Mouse (Mus musculus) hindbrain, embryonic 15.5 days (tissue): ENCODE data around the gene Asxl2. TPM values are rescaled to one million over a fixed set of nuclear protein-coding genes. Genes with fewer than 3 reads are reported as not detected.

Experiments used
- ATAC-seq: fragments of 200-750 bp; cut with Nextera tagmentation; 2 replicates; pipeline ENCODE4 v1.8.0; 2017; ENCODE audit warnings: low read depth, moderate number of reproducible peaks, moderate TSS enrichment; ENCODE audit not compliant: low FRiP score
- H3K27ac ChIP-seq: fragments of 300-500 bp; sonication (generic); replicated peaks from 2 replicates; pipeline ENCODE4 v1.5.1; 2015; ENCODE audit warnings: mild to moderate bottlenecking, inconsistent platforms
- H3K27me3 ChIP-seq: fragments of 300-500 bp; sonication (generic); 2 replicates; pipeline ENCODE4 v1.6.1; 2015; ENCODE audit warnings: control low read depth, inconsistent platforms
- H3K36me3 ChIP-seq: fragments of 300-500 bp; sonication (generic); 2 replicates; pipeline ENCODE4 v1.6.1; 2015; ENCODE audit warnings: control low read depth, inconsistent platforms
- H3K4me1 ChIP-seq: fragments of 300-500 bp; sonication (generic); replicated peaks from 2 replicates; pipeline ENCODE4 v1.6.1; 2015; ENCODE audit warnings: control low read depth, inconsistent platforms
- H3K4me2 ChIP-seq: fragments of 300-500 bp; sonication (generic); 2 replicates; pipeline ENCODE4 v1.6.1; 2015; ENCODE audit warnings: moderate library complexity, mild to moderate bottlenecking, inconsistent platforms
- H3K4me3 ChIP-seq: fragments of 300-500 bp; sonication (generic); 2 replicates; pipeline ENCODE4 v1.5.1; 2015; ENCODE audit warnings: mild to moderate bottlenecking, inconsistent platforms
- H3K9ac ChIP-seq: fragments of 300-500 bp; sonication (generic); 2 replicates; pipeline ENCODE4 v1.6.1; 2015; ENCODE audit warnings: inconsistent platforms
- H3K9me3 ChIP-seq: fragments of 300-500 bp; sonication (generic); 2 replicates; pipeline ENCODE4 v1.6.1; 2016; ENCODE audit warnings: control low read depth, inconsistent platforms
- WGBS: fragments of 180-500 bp; shearing (Covaris S2); methylation state at CpG from one replicate; pipeline ENCODE4 v1.1.7; 2015; 5-methylcytosine and 5-hydroxymethylcytosine counted together
- polyA plus RNA-seq: library from polyadenylated mRNA; unstranded; fragments of >200 nt; fragmentation: Nextera tagmentation; extraction: Ambion mirVana; gene quantifications from 2 replicates; pipeline ENCODE4 v1.2.1, GENCODE M21; 2015

Gene Asxl2
- polyA plus RNA-seq, 1 experiment from 2014 or later: 11.0 TPM

GRCm38 (mm10) chr12:3429681-3430442 is 3.2 kb downstream of the Asxl2 start:
- H3K4me3 ChIP-seq: no peak overlapping the region
- H3K9ac ChIP-seq: no peak overlapping the region
- WGBS: 84% methylated on average over 2 of the region's 2 CpGs
- H3K27ac ChIP-seq: no peak overlapping the region
- ATAC-seq: no peak
- peaks cover 21% of the 10 kb centered on the region for H3K4me1 ChIP-seq
- H3K27me3 ChIP-seq: no peaks in the 10 kb centered on the region
- no peaks in the 10 kb centered on the region for H3K36me3 ChIP-seq
- no peak overlapping the region for H3K4me2 ChIP-seq
- no peaks in the 10 kb centered on the region for H3K9me3 ChIP-seq

GRCm38 (mm10) chr12:3430443-3430753 is 3.7 kb downstream of the Asxl2 start:
- Histone ChIP-seq H3K9me3 (no peaks in the 10 kb centered on the region), H3K27ac (no peak overlapping the region), H3K4me2 (no peak overlapping the region), H3K9ac (no peak overlapping the region), H3K36me3 (no peaks in the 10 kb centered on the region), H3K27me3 (no peaks in the 10 kb centered on the region), H3K4me3 (no peak overlapping the region), H3K4me1 (peaks cover 17% of the 10 kb centered on the region)
- no peak for ATAC-seq

DNA sequence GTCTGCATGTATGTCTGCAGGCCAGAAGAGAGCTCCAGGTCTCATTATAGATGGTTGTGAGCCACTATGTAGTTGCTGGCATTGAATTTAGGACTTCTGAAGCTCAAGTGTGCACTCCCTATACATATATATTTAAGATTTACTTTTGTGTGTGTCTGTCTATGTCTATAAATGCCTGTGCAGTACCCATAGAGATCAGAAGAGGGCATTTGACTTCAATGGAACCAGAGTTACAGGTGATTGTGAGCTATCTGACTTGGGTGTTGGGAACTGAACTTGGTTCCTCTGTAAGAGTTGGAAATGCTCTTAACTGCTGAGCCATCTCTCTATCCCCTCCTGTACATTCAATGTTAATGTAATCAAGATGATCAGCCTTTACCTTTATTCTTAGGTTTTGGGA is 4.3 kb downstream of the Asxl2 start:
- H3K27me3 ChIP-seq: no peaks in the 10 kb centered on the region
- H3K4me3 ChIP-seq: no peak overlapping the region
- H3K4me1 ChIP-seq: peaks cover 11% of the 10 kb centered on the region
- no peak overlapping the region for H3K9ac ChIP-seq
- no peak overlapping the region for H3K4me2 ChIP-seq
- H3K36me3 ChIP-seq: no peaks in the 10 kb centered on the region
- no peak for ATAC-seq
- no peaks in the 10 kb centered on the region for H3K9me3 ChIP-seq
- H3K27ac ChIP-seq: no peak overlapping the region

- 72% methylated on average over 1 of the region's 1 CpGs for WGBS
- Histone ChIP-seq H3K27ac (no peak overlapping the region), H3K36me3 (no peaks in the 10 kb centered on the region), H3K4me2 (no peak overlapping the region), H3K4me1 (peaks cover 3% of the 10 kb centered on the region; the same call in 1 of the 2 replicates), H3K27me3 (no peaks in the 10 kb centered on the region), H3K9me3 (no peaks in the 10 kb centered on the region), H3K9ac (no peak overlapping the region), H3K4me3 (no peak overlapping the region)
- no peak for ATAC-seq
Observed at GRCm38 (mm10) chr12:3433736-3434135, 7.1 kb downstream of the Asxl2 start.

GRCm38 (mm10) chr12:3436446-3436845 is 9.8 kb downstream of the Asxl2 start:
- H3K27me3 ChIP-seq: no peaks in the 10 kb centered on the region
- WGBS: 96% methylated on average over 5 of the region's 5 CpGs
- H3K4me1 ChIP-seq: no peaks in the 10 kb centered on the region
- no peak overlapping the region for H3K9ac ChIP-seq
- H3K9me3 ChIP-seq: no peaks in the 10 kb centered on the region
- ATAC-seq: no peak
- H3K27ac ChIP-seq: no peak overlapping the region
- H3K36me3 ChIP-seq: no peaks in the 10 kb centered on the region
- H3K4me2 ChIP-seq: no peak overlapping the region
- no peak overlapping the region for H3K4me3 ChIP-seq

- no peak for ATAC-seq
- no peaks in the 10 kb centered on the region for H3K4me1 ChIP-seq
- WGBS: 97% methylated on average over 1 of the region's 1 CpGs
- H3K9ac ChIP-seq: no peak overlapping the region
- no peaks in the 10 kb centered on the region for H3K36me3 ChIP-seq
- H3K4me2 ChIP-seq: no peak overlapping the region
- no peaks in the 10 kb centered on the region for H3K27me3 ChIP-seq
- no peaks in the 10 kb centered on the region for H3K9me3 ChIP-seq
- H3K4me3 ChIP-seq: no peak overlapping the region
- H3K27ac ChIP-seq: no peak overlapping the region
Observed at GRCm38 (mm10) chr12:3437815-3438214, 11.2 kb downstream of the Asxl2 start.

DNA sequence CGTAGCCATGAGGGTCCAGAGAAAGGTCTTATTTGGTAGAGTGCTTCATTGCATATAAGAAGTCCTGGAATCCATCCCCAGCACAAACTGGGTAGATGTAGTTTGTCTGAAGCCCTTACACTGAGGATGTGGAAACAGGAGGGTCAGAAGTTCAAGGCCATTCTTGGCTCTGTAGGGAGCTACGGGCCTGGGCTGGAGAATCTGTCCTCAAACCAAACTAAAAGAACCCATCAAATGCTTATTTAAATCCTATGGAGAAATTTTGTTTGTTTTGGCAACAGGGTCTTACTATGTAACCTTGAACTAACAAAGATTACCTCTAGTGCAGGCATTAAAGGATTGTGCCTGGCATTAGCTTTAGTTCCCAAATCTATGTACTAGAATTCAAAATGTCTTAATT is 14.3 kb downstream of the Asxl2 start:
- no peak for ATAC-seq
- Histone ChIP-seq H3K4me3 (no peak overlapping the region), H3K9me3 (no peaks in the 10 kb centered on the region), H3K9ac (no peak overlapping the region), H3K4me1 (no peaks in the 10 kb centered on the region), H3K27me3 (no peaks in the 10 kb centered on the region), H3K36me3 (no peaks in the 10 kb centered on the region; the same call in 1 of the 2 replicates), H3K27ac (no peak overlapping the region), H3K4me2 (no peak overlapping the region)
- 90% methylated on average over 2 of the region's 2 CpGs for WGBS

DNA sequence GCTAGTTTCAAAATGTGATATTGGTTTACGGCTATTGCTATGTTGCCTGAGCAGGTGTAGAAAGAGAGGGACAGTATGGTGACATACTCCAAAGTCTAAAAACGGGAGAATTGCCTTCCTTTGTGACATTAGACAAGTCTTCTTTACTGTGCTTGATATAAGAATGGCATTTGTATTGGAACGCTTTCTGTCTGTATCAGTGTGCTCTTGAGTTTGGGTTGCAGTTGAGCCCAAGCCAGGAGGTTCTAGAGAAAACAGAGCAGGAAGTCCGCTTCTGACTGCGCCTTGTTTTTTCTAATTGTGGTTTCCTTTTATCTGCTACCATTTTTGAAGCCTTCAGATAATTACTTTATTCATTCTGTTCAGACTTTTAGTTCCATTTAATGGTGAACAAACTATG is 14.7 kb downstream of the Asxl2 start:
- WGBS: 90% methylated on average over 5 of the region's 5 CpGs

DNA sequence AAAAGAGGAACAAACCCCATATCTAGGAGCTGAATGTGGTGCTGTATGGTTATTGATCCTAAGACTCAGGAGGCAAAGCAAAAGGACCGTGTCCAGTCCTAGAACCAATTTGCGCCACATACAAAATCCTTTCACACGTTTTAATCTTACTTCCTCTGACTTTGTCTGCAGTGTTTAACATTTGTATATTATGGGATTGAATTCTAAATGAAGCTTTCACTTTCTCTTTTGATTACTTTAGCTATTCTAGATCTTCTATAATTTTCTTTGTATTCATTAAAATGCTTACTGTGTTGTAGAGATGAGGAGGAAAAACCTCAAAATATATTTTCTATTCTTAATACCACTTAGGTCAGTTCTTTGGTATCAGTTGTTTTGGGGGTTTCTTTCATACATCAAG is 26.9 kb downstream of the Asxl2 start:
- H3K9ac ChIP-seq: no peak overlapping the region
- H3K27me3 ChIP-seq: no peaks in the 10 kb centered on the region
- peaks cover 45% of the 10 kb centered on the region for H3K36me3 ChIP-seq
- 86% methylated on average over 3 of the region's 3 CpGs for WGBS
- H3K9me3 ChIP-seq: no peaks in the 10 kb centered on the region
- no peak overlapping the region for H3K27ac ChIP-seq
- no peaks in the 10 kb centered on the region for H3K4me1 ChIP-seq
- H3K4me3 ChIP-seq: no peak overlapping the region
- ATAC-seq: no peak
- H3K4me2 ChIP-seq: no peak overlapping the region

More for the DNA sequence above, 14.7 kb downstream of the Asxl2 start:
- H3K9me3 ChIP-seq: no peaks in the 10 kb centered on the region
- H3K36me3 ChIP-seq: no peaks in the 10 kb centered on the region; the same call in 1 of the 2 replicates
- ATAC-seq: no peak
- no peaks in the 10 kb centered on the region for H3K4me1 ChIP-seq
- H3K9ac ChIP-seq: no peak overlapping the region
- no peak overlapping the region for H3K4me3 ChIP-seq
- no peaks in the 10 kb centered on the region for H3K27me3 ChIP-seq
- H3K4me2 ChIP-seq: no peak overlapping the region
- H3K27ac ChIP-seq: no peak overlapping the region

DNA sequence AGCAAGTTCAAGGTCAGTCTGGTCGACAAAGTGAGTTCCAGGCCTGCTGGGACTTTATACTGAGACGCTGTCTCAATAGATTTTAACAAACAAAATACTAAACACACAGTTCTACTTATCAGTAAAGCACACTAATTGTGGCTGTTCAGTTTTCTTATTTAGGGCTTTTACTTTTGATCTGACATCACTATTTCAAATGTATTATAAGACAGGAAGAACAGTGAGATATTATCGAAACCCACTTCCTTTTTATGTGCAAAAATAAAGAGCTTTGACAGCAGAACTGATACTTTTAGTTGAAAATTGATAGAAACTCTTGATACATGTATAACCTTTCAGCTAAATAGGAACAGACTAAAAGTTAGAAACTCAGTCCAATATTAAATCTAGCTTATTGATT is 36.4 kb downstream of the Asxl2 start:
- Histone ChIP-seq H3K27ac (no peak overlapping the region), H3K4me1 (no peaks in the 10 kb centered on the region), H3K4me3 (no peak overlapping the region), H3K4me2 (no peak overlapping the region), H3K9ac (no peak overlapping the region), H3K27me3 (no peaks in the 10 kb centered on the region), H3K36me3 (peaks cover 21% of the 10 kb centered on the region), H3K9me3 (no peaks in the 10 kb centered on the region)
- no peak for ATAC-seq
- WGBS: 95% methylated on average over 3 of the region's 3 CpGs

DNA sequence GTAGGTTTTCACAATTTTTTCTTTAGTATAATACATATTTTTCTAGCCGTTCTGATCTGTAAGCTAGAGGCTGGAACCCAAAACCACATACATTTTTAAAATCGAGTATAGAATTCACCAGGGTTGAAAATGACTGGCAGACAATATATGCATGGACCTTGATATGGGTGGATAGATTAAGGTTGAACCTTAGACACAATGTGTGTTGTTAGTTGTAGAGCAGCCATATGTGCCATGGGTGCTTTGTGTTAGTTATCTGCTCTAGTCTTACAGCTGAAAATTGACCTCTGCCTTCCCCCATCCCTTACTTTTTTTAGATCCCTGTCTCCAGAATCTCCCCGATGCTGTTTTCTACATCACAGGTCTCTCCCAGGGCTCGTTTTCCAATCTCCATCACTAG is 73.0 kb downstream of the Asxl2 start:
- Histone ChIP-seq H3K27me3 (no peaks in the 10 kb centered on the region), H3K4me3 (no peak overlapping the region), H3K36me3 (peaks cover 68% of the 10 kb centered on the region), H3K4me1 (no peaks in the 10 kb centered on the region), H3K9me3 (no peaks in the 10 kb centered on the region), H3K9ac (no peak overlapping the region), H3K27ac (no peak overlapping the region), H3K4me2 (no peak overlapping the region)
- WGBS: 91% methylated on average over 4 of the region's 4 CpGs
- ATAC-seq: no peak

DNA sequence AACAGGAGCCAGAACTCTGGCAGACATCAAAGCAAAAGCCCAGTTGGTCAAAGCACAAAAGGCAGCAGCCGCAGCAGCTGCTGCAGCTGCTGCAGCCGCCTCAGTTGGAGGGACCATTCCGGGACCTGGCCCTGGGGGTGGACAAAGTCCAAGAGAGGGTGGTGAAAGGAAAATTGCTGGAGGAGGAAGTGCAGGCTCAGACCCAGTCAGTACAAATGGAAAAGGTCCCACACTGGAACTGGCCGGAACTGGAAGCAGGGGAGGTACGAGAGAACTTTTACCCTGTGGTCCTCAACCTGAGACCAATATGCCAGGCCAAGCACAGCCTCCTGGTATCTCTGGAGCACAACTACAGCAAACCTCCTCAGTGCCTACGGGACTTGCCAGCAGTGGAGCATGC is 73.4 kb downstream of the Asxl2 start:
- H3K27me3 ChIP-seq: no peaks in the 10 kb centered on the region
- H3K36me3 ChIP-seq: peaks cover 67% of the 10 kb centered on the region
- H3K27ac ChIP-seq: no peak overlapping the region
- WGBS: 89% methylated on average over 6 of the region's 6 CpGs
- ATAC-seq: no peak
- no peaks in the 10 kb centered on the region for H3K9me3 ChIP-seq
- no peaks in the 10 kb centered on the region for H3K4me1 ChIP-seq
- H3K9ac ChIP-seq: no peak overlapping the region
- no peak overlapping the region for H3K4me2 ChIP-seq
- no peak overlapping the region for H3K4me3 ChIP-seq

GRCm38 (mm10) chr12:3518665-3519297 is 92.1 kb downstream of the Asxl2 start:
- H3K27me3 ChIP-seq: no peaks in the 10 kb centered on the region
- no peak overlapping the region for H3K27ac ChIP-seq
- no peak overlapping the region for H3K4me3 ChIP-seq
- WGBS: 35% methylated on average over 4 of the region's 4 CpGs
- no peaks in the 10 kb centered on the region for H3K4me1 ChIP-seq
- no peaks in the 10 kb centered on the region for H3K9me3 ChIP-seq
- no peak overlapping the region for H3K9ac ChIP-seq
- no peaks in the 10 kb centered on the region for H3K36me3 ChIP-seq
- no peak overlapping the region for H3K4me2 ChIP-seq
- ATAC-seq: no peak
